ENCODE assay signal across 10 mouse cellular contexts in the genomic region with DNA sequence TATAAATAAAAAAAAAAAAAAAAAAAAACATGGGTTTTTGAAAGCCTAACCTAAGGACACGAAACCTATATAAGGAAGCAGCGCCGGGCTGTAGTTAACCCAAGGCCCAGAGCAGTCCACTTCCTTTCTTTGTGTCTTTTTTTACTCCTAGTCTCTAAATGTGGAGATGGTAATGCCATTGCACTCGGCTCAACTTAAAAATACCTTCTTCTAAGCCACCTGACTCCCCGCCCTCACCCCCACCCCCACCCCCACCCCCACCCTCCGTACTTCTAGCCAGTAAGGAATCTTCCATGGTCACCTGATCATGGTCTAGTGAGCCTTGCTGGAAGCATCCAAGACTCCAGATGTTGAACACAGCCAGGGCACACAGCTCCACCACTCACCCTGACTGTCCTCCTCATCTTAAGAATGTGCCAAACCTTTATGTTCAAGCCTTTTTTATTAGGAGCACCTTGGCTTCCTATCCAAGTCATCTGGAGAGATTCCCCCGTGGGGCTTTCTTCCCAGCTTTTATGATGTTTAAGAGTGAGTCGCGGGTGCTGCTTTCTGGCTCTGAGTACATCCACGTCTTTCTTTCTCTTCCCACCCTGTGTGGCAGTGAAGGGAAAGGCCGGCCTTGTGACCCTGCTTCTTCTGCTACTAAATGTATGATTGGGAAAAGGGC. TPM values are rescaled to one million over a fixed set of nuclear protein-coding genes. Genes with fewer than 3 reads are reported as not detected.
DNase-seq lines count a peak whose midpoint lies in the region; ATAC-seq and TF ChIP-seq lines count a peak whose summit lies in the region.
"Had no signal": no experiment of that assay in that cellular context is flagged by ENCODE, and none has a peak within 500 bp of the region (broad histone marks: within the 10 kb centered on the region; RNA-seq: fewer than 3 reads in every experiment).

No protein-coding gene starts in this region.

- no peaks in the 10 kb centered on the region for H3K9me3 ChIP-seq in heart, embryonic 14.5 days (ENCODE audit: control insufficient read depth, low read length)
- H3K9me3 ChIP-seq in limb, embryonic 15.5 days, result no peaks in the 10 kb centered on the region
- H3K9me3 ChIP-seq: embryonic facial prominence, embryonic 12.5 days; midbrain, embryonic 15.5 days had no signal

- H3K36me3 ChIP-seq in heart, embryonic 14.5 days (ENCODE audit: control insufficient read depth, insufficient read depth, low read length), result no peaks in the 10 kb centered on the region
- H3K36me3 ChIP-seq in limb, embryonic 15.5 days, result no peaks in the 10 kb centered on the region
- H3K36me3 ChIP-seq: embryonic facial prominence, embryonic 12.5 days; midbrain, embryonic 15.5 days had no signal

- no peak overlapping the region for H3K4me3 ChIP-seq in heart, embryonic 14.5 days (ENCODE audit: control insufficient read depth in 1 of 2, insufficient read depth in 1 of 2, low read depth in 1 of 2, low read length in 2 of 2)
- no peak overlapping the region for H3K4me3 ChIP-seq in bone marrow macrophage, adult 2 months (ENCODE audit: insufficient read depth, low read length)
- no peak overlapping the region for H3K4me3 ChIP-seq in limb, embryonic 15.5 days
- H3K4me3 ChIP-seq: embryonic facial prominence, embryonic 12.5 days; midbrain, embryonic 15.5 days had no signal

- H3K27ac ChIP-seq in heart, embryonic 14.5 days (replicated peaks in 1 of 2; ENCODE audit: control insufficient read depth in 1 of 2, insufficient read depth in 1 of 2, low read depth in 2 of 2, low read length in 2 of 2), result peak overlapping the region; percentile 56 to 88
- peak overlapping the region; percentile 59 for H3K27ac ChIP-seq in bone marrow macrophage, adult 2 months (ENCODE audit: insufficient read depth, low read depth, low read length)
- H3K27ac ChIP-seq in limb, embryonic 15.5 days, result peak overlapping the region; percentile 91
- H3K27ac ChIP-seq: embryonic facial prominence, embryonic 12.5 days; midbrain, embryonic 15.5 days had no signal

- WGBS in heart, embryonic 14.5 days, result 65% methylated on average over 11 of the region's 11 CpGs
- WGBS in limb, embryonic 15.5 days, result 40% methylated on average over 11 of the region's 11 CpGs

- no peak for TF ChIP-seq CTCF in bone marrow macrophage, adult 2 months (IDR thresholded peaks at IDR 0.05; ENCODE audit: low read depth, low read length)

- no peak for ATAC-seq in heart, embryonic 14.5 days (ENCODE audit: insufficient number of reproducible peaks, insufficient read depth, low FRiP score, low read depth)
- peak; percentile 41; the same call in 1 of the 2 replicates for ATAC-seq in limb, embryonic 15.5 days (ENCODE audit: insufficient number of reproducible peaks, low FRiP score, low TSS enrichment, low read depth)
- ATAC-seq: midbrain, embryonic 15.5 days had no signal

- H3K27me3 ChIP-seq in heart, embryonic 14.5 days (ENCODE audit: control insufficient read depth, insufficient read depth, low read length), result no peaks in the 10 kb centered on the region
- H3K27me3 ChIP-seq in limb, embryonic 15.5 days, result no peaks in the 10 kb centered on the region
- H3K27me3 ChIP-seq: embryonic facial prominence, embryonic 12.5 days; midbrain, embryonic 15.5 days had no signal

- DNase-seq in heart, adult 18-20 months, result no peak
- peak; percentile 22 for DNase-seq in 3T3-L1 (ENCODE audit: low read depth, low spot score)
- no peak for DNase-seq in left cerebral cortex, adult 9 months (ENCODE audit: low spot score in 2 of 2)
- no peak for DNase-seq in thymus, postnatal 36 days
- DNase-seq in testis, postnatal 10 days (ENCODE audit: low spot score), result no peak

- H3K9ac ChIP-seq in heart, embryonic 14.5 days (ENCODE audit: low read length), result no peak overlapping the region
- no peak overlapping the region for H3K9ac ChIP-seq in limb, embryonic 15.5 days
- H3K9ac ChIP-seq: embryonic facial prominence, embryonic 12.5 days; midbrain, embryonic 15.5 days had no signal

- peaks cover 28 to 41% of the 10 kb centered on the region in 2 experiments for H3K4me1 ChIP-seq in heart, embryonic 14.5 days (ENCODE audit: control insufficient read depth in 2 of 2, insufficient read depth in 2 of 2, low read length in 2 of 2)
- H3K4me1 ChIP-seq in bone marrow macrophage, adult 2 months (ENCODE audit: control insufficient read depth, insufficient read depth, low read length), result peaks cover 38% of the 10 kb centered on the region
- peaks cover 52% of the 10 kb centered on the region for H3K4me1 ChIP-seq in limb, embryonic 15.5 days

- TF ChIP-seq POLR2A in bone marrow macrophage, adult 2 months (IDR thresholded peaks at IDR 0.05; ENCODE audit: borderline replicate concordance, low read depth, low read length), result no peak

- H3K4me2 ChIP-seq in heart, embryonic 14.5 days (ENCODE audit: low read length), result peak overlapping the region; percentile 57; the same call in 1 of the 2 replicates
- peak overlapping the region; percentile 28; the same call in 1 of the 2 replicates for H3K4me2 ChIP-seq in limb, embryonic 15.5 days

RNA-seq across cellular contexts. Expression of a gene that starts 48.1 kb away (rescaled TPM):
- polyA plus RNA-seq in heart, embryonic 14.5 days (2014; fragmentation: Nextera tagmentation; extraction: Ambion mirVana), result 45.2 and 56.6 TPM in 2 replicates
- 10 to 100 TPM; 41.8 to 43.5 TPM for total RNA-seq in heart, adult 18-20 months (2021)
- polyA plus RNA-seq in bone marrow macrophage, adult 2 months (2012; ENCODE audit: insufficient read depth, insufficient read length, missing spikeins), result 1.2 and 1.8 TPM in 2 replicates
- 90.5 and 109 TPM in 2 replicates for polyA plus RNA-seq in limb, embryonic 15.5 days (2015; fragmentation: Nextera tagmentation; extraction: Ambion mirVana)

Comparison
In these comparisons a context has a peak if more than half of its experiments do, and no peak if none do; other contexts are left out.
1. RNA of a gene that starts 48.1 kb away (polyA plus RNA-seq): 90.5 to 109 TPM in limb, embryonic 15.5 days and 45.2 to 56.6 TPM in heart, embryonic 14.5 days; 1.2 to 1.8 TPM in bone marrow macrophage, adult 2 months; every median in the first group is over 10 times any median in the second.
2. Peak in every context shown above with its lines, with median percentiles within 50 percentile points of each other: H3K27ac ChIP-seq.